ENCODE assay signal across 23 mouse cellular contexts in the genomic region with DNA sequence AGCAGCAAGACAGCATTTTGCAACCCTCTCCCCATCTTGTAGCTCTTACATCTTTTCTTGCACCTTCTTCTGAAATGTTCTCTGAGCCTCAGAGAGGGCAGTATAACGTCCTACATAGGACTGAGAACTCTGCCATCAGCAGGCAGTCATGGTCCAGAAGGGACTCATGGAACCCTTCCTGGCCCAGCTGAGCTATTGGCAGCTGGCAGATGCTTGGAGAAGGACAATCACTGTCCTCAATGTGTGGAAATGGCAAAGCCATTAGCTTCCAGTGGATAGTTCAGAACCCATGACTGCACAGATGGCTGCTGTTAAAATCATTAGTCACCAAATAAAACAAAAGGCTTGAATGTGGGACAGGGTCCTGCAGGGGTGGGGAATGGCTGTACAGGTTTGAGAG. TPM values are rescaled to one million over a fixed set of nuclear protein-coding genes. Genes with fewer than 3 reads are reported as not detected.
DNase-seq lines count a peak whose midpoint lies in the region; ATAC-seq and TF ChIP-seq lines count a peak whose summit lies in the region.
"Had no signal": no experiment of that assay in that cellular context is flagged by ENCODE, and none has a peak within 500 bp of the region (broad histone marks: within the 10 kb centered on the region; RNA-seq: fewer than 3 reads in every experiment).

No protein-coding gene starts in this region.

- no peak overlapping the region for H3K4me2 ChIP-seq in neural tube, embryonic 13.5 days
- H3K4me2 ChIP-seq: forebrain, embryonic 13.5 days; heart, embryonic 15.5 days; hindbrain, embryonic 12.5 days; hindbrain, embryonic 15.5 days had no signal

- H3K4me1 ChIP-seq in heart, embryonic 10.5 days = no peaks in the 10 kb centered on the region
- H3K4me1 ChIP-seq in neural tube, embryonic 13.5 days (replicated peaks) = 0 out of 2 replicates have a peak, but pooled peaks cover 7% of the 10 kb centered on the region
- H3K4me1 ChIP-seq: forebrain, embryonic 13.5 days; heart, embryonic 15.5 days; hindbrain, embryonic 12.5 days; hindbrain, embryonic 15.5 days had no signal

- H3K9ac ChIP-seq in neural tube, embryonic 13.5 days = no peak overlapping the region
- H3K9ac ChIP-seq: forebrain, embryonic 13.5 days; heart, embryonic 15.5 days; hindbrain, embryonic 12.5 days; hindbrain, embryonic 15.5 days had no signal

- 0 out of 2 replicates have a peak, but pooled peaks have one; percentile 15 for ATAC-seq in neural tube, embryonic 13.5 days (ENCODE audit: low read depth)
- ATAC-seq: activated CD4-positive, CD25-positive, alpha-beta regulatory T cell, adult 4 months; forebrain, embryonic 13.5 days; forebrain, embryonic 16.5 days; intestine, postnatal 0 days had no signal

- no peaks in the 10 kb centered on the region for H3K36me3 ChIP-seq in heart, embryonic 10.5 days
- no peaks in the 10 kb centered on the region for H3K36me3 ChIP-seq in neural tube, embryonic 13.5 days
- H3K36me3 ChIP-seq: forebrain, embryonic 10.5 days; heart, embryonic 15.5 days; hindbrain, embryonic 12.5 days; hindbrain, embryonic 15.5 days had no signal

- no peak overlapping the region for H3K4me3 ChIP-seq in gastrocnemius, adult 2 months
- no peak overlapping the region for H3K4me3 ChIP-seq in heart, embryonic 10.5 days
- no peak overlapping the region for H3K4me3 ChIP-seq in neural tube, embryonic 13.5 days
- H3K4me3 ChIP-seq: forebrain, embryonic 10.5 days; forebrain, embryonic 13.5 days; heart, embryonic 15.5 days; hindbrain, embryonic 12.5 days; hindbrain, embryonic 15.5 days had no signal

- intact Hi-C loops in gastrocnemius, adult 2 months (cut with DNase I) = no loop called here

- WGBS in heart, embryonic 10.5 days = 46% methylated on average over 1 of the region's 1 CpGs
- 43% methylated on average over 1 of the region's 1 CpGs for WGBS in neural tube, embryonic 13.5 days

- DNase-seq in gastrocnemius, adult 2 months = no peak
- no peak for DNase-seq in gastrocnemius, postnatal 25 days
- DNase-seq in heart, adult 8-10 months (ENCODE audit: low spot score) = peak; percentile 6
- no peak for DNase-seq in heart, embryonic 10.5 days (ENCODE audit: low spot score)
- DNase-seq in neural tube, embryonic 10.5 days (ENCODE audit: extremely low spot score, low spot score) = no peak
- DNase-seq: adrenal gland, adult 8-10 months; adrenal gland, postnatal 25 days; cerebellum, adult 18-20 months; cerebellum, adult 9-10 months; cerebellum, postnatal 14 days; gastrocnemius, postnatal 14 days had no signal

- no peaks in the 10 kb centered on the region for H3K9me3 ChIP-seq in heart, embryonic 10.5 days
- H3K9me3 ChIP-seq in neural tube, embryonic 13.5 days = no peaks in the 10 kb centered on the region
- H3K9me3 ChIP-seq: forebrain, embryonic 10.5 days; forebrain, embryonic 13.5 days; heart, embryonic 15.5 days; hindbrain, embryonic 12.5 days; hindbrain, embryonic 15.5 days had no signal

- no peak for TF ChIP-seq CTCF in gastrocnemius, adult 2 months (IDR thresholded peaks at IDR 0.05)

- H3K27ac ChIP-seq in gastrocnemius, adult 2 months = peak overlapping the region; percentile 56
- no peak overlapping the region for H3K27ac ChIP-seq in heart, embryonic 10.5 days
- H3K27ac ChIP-seq in neural tube, embryonic 13.5 days (replicated peaks) = no peak overlapping the region
- H3K27ac ChIP-seq: forebrain, embryonic 10.5 days; forebrain, embryonic 13.5 days; heart, embryonic 15.5 days; hindbrain, embryonic 12.5 days; hindbrain, embryonic 15.5 days had no signal

- no peaks in the 10 kb centered on the region for H3K27me3 ChIP-seq in heart, embryonic 10.5 days (ENCODE audit: insufficient read depth, poor library complexity, severe bottlenecking)
- H3K27me3 ChIP-seq in neural tube, embryonic 13.5 days = no peaks in the 10 kb centered on the region
- H3K27me3 ChIP-seq: forebrain, embryonic 13.5 days; heart, embryonic 15.5 days; hindbrain, embryonic 12.5 days; hindbrain, embryonic 15.5 days had no signal

RNA-seq across cellular contexts. Expression of a gene that starts 35.6 kb away (rescaled TPM):
- under 1 TPM in 1 of 2 experiments, not detected in 1; 0.08 TPM for total RNA-seq in gastrocnemius, adult 2 months (2021)
- not detected for total RNA-seq in gastrocnemius, postnatal 25 days (2021)
- under 1 TPM in 1 of 4 experiments, not detected in 3; 0.82 TPM for total RNA-seq in heart, adult 8-10 months (2022)
- polyA plus RNA-seq in heart, embryonic 10.5 days (2016; fragmentation: Nextera tagmentation; extraction: Ambion mirVana) = 0.12 and 0.92 TPM in 2 replicates
- polyA plus RNA-seq in neural tube, embryonic 13.5 days (2015; fragmentation: Nextera tagmentation; extraction: Ambion mirVana) = 5.4 and 7.2 TPM in 2 replicates
- total RNA-seq: gastrocnemius, adult 18-20 months; heart, postnatal 14 days; hematopoietic stem cell, adult 5-6 weeks had no signal
- polyA plus RNA-seq: activated CD4-positive, CD25-positive, alpha-beta regulatory T cell, adult 4 months had no signal
